In genomic region chr19:5365751-5366150, GRCm38 (mm10) we compare ENCODE assay signal across 7 mouse cellular contexts. TPM values are rescaled to one million over a fixed set of nuclear protein-coding genes. Genes with fewer than 3 reads are reported as not detected.
A peak's percentile ranks its signal among the peaks of the same experiment; 100 is the strongest.
DNase-seq lines count a peak whose midpoint lies in the region; ATAC-seq and TF ChIP-seq lines count a peak whose summit lies in the region.

No protein-coding gene starts in this region.

- H3K27ac ChIP-seq in lung, embryonic 14.5 days (ENCODE audit: low read depth) = peak overlapping the region; percentile 93; the same call in 1 of the 2 replicates
- peak overlapping the region; percentile 94 for H3K27ac ChIP-seq in embryonic facial prominence, embryonic 14.5 days (replicated peaks; ENCODE audit: low read depth, low read length)
- H3K27ac ChIP-seq in hindbrain, postnatal 0 days = peak overlapping the region; percentile 92
- H3K27ac ChIP-seq in neural tube, embryonic 12.5 days = no peak overlapping the region

- no peaks in the 10 kb centered on the region for H3K9me3 ChIP-seq in lung, embryonic 14.5 days (ENCODE audit: low read depth, low read length)
- H3K9me3 ChIP-seq in embryonic facial prominence, embryonic 14.5 days (ENCODE audit: control insufficient read depth, low read length) = no peaks in the 10 kb centered on the region
- H3K9me3 ChIP-seq in hindbrain, postnatal 0 days (ENCODE audit: low read length) = no peaks in the 10 kb centered on the region
- H3K9me3 ChIP-seq in neural tube, embryonic 12.5 days = no peaks in the 10 kb centered on the region

- 17% methylated on average over 11 of the region's 11 CpGs for WGBS in lung, embryonic 14.5 days
- 19% methylated on average over 11 of the region's 11 CpGs for WGBS in embryonic facial prominence, embryonic 14.5 days
- 16% methylated on average over 11 of the region's 11 CpGs for WGBS in hindbrain, postnatal 0 days
- WGBS in neural tube, embryonic 12.5 days = 19% methylated on average over 11 of the region's 11 CpGs

- peaks cover 11% of the 10 kb centered on the region for H3K4me1 ChIP-seq in lung, embryonic 14.5 days (ENCODE audit: insufficient read depth)
- H3K4me1 ChIP-seq in embryonic facial prominence, embryonic 14.5 days (ENCODE audit: control insufficient read depth, insufficient read depth, low read length) = peaks cover 13% of the 10 kb centered on the region
- H3K4me1 ChIP-seq in hindbrain, postnatal 0 days (ENCODE audit: insufficient read depth, low read length) = peaks cover 14% of the 10 kb centered on the region; the same call in 1 of the 2 replicates
- peaks cover 22% of the 10 kb centered on the region for H3K4me1 ChIP-seq in neural tube, embryonic 12.5 days

- no peak for TF ChIP-seq CTCF in lung, embryonic 14.5 days (IDR thresholded peaks at IDR 0.05; ENCODE audit: low read depth)
- TF ChIP-seq CTCF in hindbrain, postnatal 0 days (IDR thresholded peaks at IDR 0.05; ENCODE audit: low read depth) = no peak

- peaks cover 47% of the 10 kb centered on the region for H3K36me3 ChIP-seq in lung, embryonic 14.5 days (ENCODE audit: insufficient read depth)
- peaks cover 43% of the 10 kb centered on the region for H3K36me3 ChIP-seq in embryonic facial prominence, embryonic 14.5 days (ENCODE audit: control insufficient read depth, insufficient read depth, low read length)
- peaks cover 40% of the 10 kb centered on the region for H3K36me3 ChIP-seq in hindbrain, postnatal 0 days (ENCODE audit: insufficient read depth, low read length)
- peaks cover 41% of the 10 kb centered on the region for H3K36me3 ChIP-seq in neural tube, embryonic 12.5 days

- DNase-seq in lung, embryonic 14.5 days = no peak
- no peak for DNase-seq in lung, adult 18-20 months
- DNase-seq in embryonic facial prominence, embryonic 14.5 days (ENCODE audit: low spot score) = no peak
- DNase-seq in hindbrain, postnatal 0 days (ENCODE audit: low spot score) = no peak
- DNase-seq in left cerebral cortex, adult 8-10 months (ENCODE audit: low spot score in 2 of 2) = no peak
- no peak for DNase-seq in frontal cortex, postnatal 25 days (ENCODE audit: low spot score in 2 of 2)

- peak overlapping the region; percentile 83 for H3K9ac ChIP-seq in lung, embryonic 14.5 days
- H3K9ac ChIP-seq in embryonic facial prominence, embryonic 14.5 days (ENCODE audit: low read depth, low read length) = peak overlapping the region; percentile 83
- peak overlapping the region; percentile 75 for H3K9ac ChIP-seq in hindbrain, postnatal 0 days (replicated peaks; ENCODE audit: low read length)
- peak overlapping the region; percentile 86 for H3K9ac ChIP-seq in neural tube, embryonic 12.5 days

- ATAC-seq in lung, embryonic 14.5 days (ENCODE audit: insufficient read depth) = no peak
- ATAC-seq in embryonic facial prominence, embryonic 14.5 days (ENCODE audit: low read depth) = no peak
- ATAC-seq in hindbrain, postnatal 0 days = no peak; the same call in 1 of the 2 replicates
- no peak for ATAC-seq in neural tube, embryonic 12.5 days (ENCODE audit: low FRiP score, low read depth)

- peak overlapping the region; percentile 97 for H3K4me3 ChIP-seq in lung, embryonic 14.5 days (ENCODE audit: low read depth, low read length)
- H3K4me3 ChIP-seq in embryonic facial prominence, embryonic 14.5 days (ENCODE audit: low read depth, low read length) = peak overlapping the region; percentile 97
- peak overlapping the region; percentile 94 for H3K4me3 ChIP-seq in hindbrain, postnatal 0 days (ENCODE audit: low read length)
- peak overlapping the region; percentile 90 for H3K4me3 ChIP-seq in neural tube, embryonic 12.5 days

- H3K4me2 ChIP-seq in lung, embryonic 14.5 days = peak overlapping the region; percentile 96
- H3K4me2 ChIP-seq in embryonic facial prominence, embryonic 14.5 days (ENCODE audit: low read depth, low read length) = peak overlapping the region; percentile 95
- peak overlapping the region; percentile 95 for H3K4me2 ChIP-seq in hindbrain, postnatal 0 days (ENCODE audit: low read depth, low read length)
- H3K4me2 ChIP-seq in neural tube, embryonic 12.5 days (replicated peaks) = peak overlapping the region; percentile 90

- H3K27me3 ChIP-seq in lung, embryonic 14.5 days (ENCODE audit: insufficient read depth, low read length) = no peaks in the 10 kb centered on the region
- H3K27me3 ChIP-seq in embryonic facial prominence, embryonic 14.5 days (replicated peaks; ENCODE audit: control insufficient read depth, insufficient read depth, low read length) = no peaks in the 10 kb centered on the region
- H3K27me3 ChIP-seq in hindbrain, postnatal 0 days (ENCODE audit: insufficient read depth, low read length) = no peaks in the 10 kb centered on the region
- no peaks in the 10 kb centered on the region for H3K27me3 ChIP-seq in neural tube, embryonic 12.5 days (replicated peaks)

RNA-seq across cellular contexts. Expression of gene Eif1ad, which starts 0.8 kb away (rescaled TPM):
- 59.1 and 71.1 TPM in 2 replicates for polyA plus RNA-seq in lung, embryonic 14.5 days (2014; fragmentation: Nextera tagmentation; extraction: Ambion mirVana)
- polyA plus RNA-seq in embryonic facial prominence, embryonic 14.5 days (2014; fragmentation: Nextera tagmentation; extraction: Ambion mirVana) = 35.0 and 35.7 TPM in 2 replicates
- 21.2 and 25.2 TPM in 2 replicates for total RNA-seq in hindbrain, postnatal 0 days (2014; rRNA removed)
- 46.7 and 49.2 TPM in 2 replicates for polyA plus RNA-seq in hindbrain, postnatal 0 days (2015; fragmentation: Nextera tagmentation; extraction: Ambion mirVana)
- 69.7 and 70.9 TPM in 2 replicates for polyA plus RNA-seq in neural tube, embryonic 12.5 days (2016; fragmentation: Nextera tagmentation; extraction: Ambion mirVana)
- total RNA-seq in left cerebral cortex, adult 8-10 months (2022) = 10 to 100 TPM; 22.1 to 29.0 (median 23.8) TPM

RNA-seq across cellular contexts. Expression of gene Banf1, which starts 1.2 kb away (rescaled TPM):
- polyA plus RNA-seq in lung, embryonic 14.5 days (2014; fragmentation: Nextera tagmentation; extraction: Ambion mirVana) = 515 and 542 TPM in 2 replicates
- polyA plus RNA-seq in embryonic facial prominence, embryonic 14.5 days (2014; fragmentation: Nextera tagmentation; extraction: Ambion mirVana) = 375 and 387 TPM in 2 replicates
- 78.3 and 95.8 TPM in 2 replicates for total RNA-seq in hindbrain, postnatal 0 days (2014; rRNA removed)
- 316 and 319 TPM in 2 replicates for polyA plus RNA-seq in hindbrain, postnatal 0 days (2015; fragmentation: Nextera tagmentation; extraction: Ambion mirVana)
- 344 and 354 TPM in 2 replicates for polyA plus RNA-seq in neural tube, embryonic 12.5 days (2016; fragmentation: Nextera tagmentation; extraction: Ambion mirVana)
- 10 to 100 TPM; 66.5 to 85.5 (median 77.9) TPM for total RNA-seq in left cerebral cortex, adult 8-10 months (2022)

RNA-seq across cellular contexts. Expression of gene Cst6, which starts 16.4 kb away (rescaled TPM):
- polyA plus RNA-seq in lung, embryonic 14.5 days (2014; fragmentation: Nextera tagmentation; extraction: Ambion mirVana) = 0.41 TPM in 1 of 2 replicates, not detected in the other
- 7.5 and 9.2 TPM in 2 replicates for polyA plus RNA-seq in embryonic facial prominence, embryonic 14.5 days (2014; fragmentation: Nextera tagmentation; extraction: Ambion mirVana)
- 0.50 and 9.8 TPM in 2 replicates for total RNA-seq in hindbrain, postnatal 0 days (2014; rRNA removed)
- 14.9 and 16.1 TPM in 2 replicates for polyA plus RNA-seq in hindbrain, postnatal 0 days (2015; fragmentation: Nextera tagmentation; extraction: Ambion mirVana)
- 3.9 and 4.1 TPM in 2 replicates for polyA plus RNA-seq in neural tube, embryonic 12.5 days (2016; fragmentation: Nextera tagmentation; extraction: Ambion mirVana)
- total RNA-seq in left cerebral cortex, adult 8-10 months (2022) = 10 to 100 TPM; 21.5 to 39.4 (median 34.1) TPM

RNA-seq across cellular contexts. Expression of gene Sart1, which starts 22.8 kb away (rescaled TPM):
- polyA plus RNA-seq in lung, embryonic 14.5 days (2014; fragmentation: Nextera tagmentation; extraction: Ambion mirVana) = 72.0 and 73.8 TPM in 2 replicates
- polyA plus RNA-seq in embryonic facial prominence, embryonic 14.5 days (2014; fragmentation: Nextera tagmentation; extraction: Ambion mirVana) = 50.3 and 65.9 TPM in 2 replicates
- 23.2 and 30.5 TPM in 2 replicates for total RNA-seq in hindbrain, postnatal 0 days (2014; rRNA removed)
- 45.0 and 47.4 TPM in 2 replicates for polyA plus RNA-seq in hindbrain, postnatal 0 days (2015; fragmentation: Nextera tagmentation; extraction: Ambion mirVana)
- 110 and 112 TPM in 2 replicates for polyA plus RNA-seq in neural tube, embryonic 12.5 days (2016; fragmentation: Nextera tagmentation; extraction: Ambion mirVana)
- total RNA-seq in left cerebral cortex, adult 8-10 months (2022) = 100 to 1,000 TPM in 2 of 4 experiments, 10 to 100 TPM in 2; 85.6 to 109 (median 94.2) TPM

RNA-seq across cellular contexts. Expression of gene Catsper1, which starts 30.2 kb away (rescaled TPM):
- polyA plus RNA-seq in lung, embryonic 14.5 days (2014; fragmentation: Nextera tagmentation; extraction: Ambion mirVana) = not detected in 2 replicates
- not detected in 2 replicates for polyA plus RNA-seq in embryonic facial prominence, embryonic 14.5 days (2014; fragmentation: Nextera tagmentation; extraction: Ambion mirVana)
- total RNA-seq in hindbrain, postnatal 0 days (2014; rRNA removed) = not detected in 2 replicates
- not detected in 2 replicates for polyA plus RNA-seq in hindbrain, postnatal 0 days (2015; fragmentation: Nextera tagmentation; extraction: Ambion mirVana)
- not detected in 2 replicates for polyA plus RNA-seq in neural tube, embryonic 12.5 days (2016; fragmentation: Nextera tagmentation; extraction: Ambion mirVana)
- total RNA-seq in left cerebral cortex, adult 8-10 months (2022) = not detected
